In the genomic region with DNA sequence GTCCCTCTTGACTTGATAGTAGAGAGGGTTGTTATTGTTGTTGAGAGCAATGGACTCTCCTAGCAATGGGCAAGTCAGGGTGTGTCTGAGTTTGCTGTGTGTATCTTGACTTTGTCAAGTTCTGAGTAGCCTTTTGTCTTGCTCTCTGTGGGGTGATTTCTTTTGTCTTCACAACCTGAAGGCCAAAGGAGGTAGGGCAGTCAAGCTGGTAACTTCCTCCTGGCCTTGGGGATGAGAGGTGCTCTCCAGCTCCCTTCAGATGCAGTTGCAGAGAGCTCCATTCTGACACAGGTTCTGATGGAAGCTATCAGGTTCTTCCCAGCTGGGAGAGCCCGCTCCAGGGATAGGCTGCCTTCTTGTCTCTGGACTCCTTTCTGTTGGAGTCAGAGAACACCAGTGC, we compare ENCODE assay signal across 4 mouse cellular contexts. TPM values are rescaled to one million over a fixed set of nuclear protein-coding genes. Genes with fewer than 3 reads are reported as not detected.
DNase-seq lines count a peak whose midpoint lies in the region.
"Not testable (repeated sequence)": the region's sequence is repeated elsewhere in the genome, so short reads cannot be mapped to it uniquely, and the experiment has no call there.

No protein-coding gene starts in this region.

- not testable (repeated sequence) for H3K4me1 ChIP-seq in ES-E14 (ENCODE audit: control insufficient read depth in 2 of 2, insufficient read depth in 2 of 2, low read length in 2 of 2, poor library complexity in 1 of 2)

- not testable (repeated sequence) for H3K36me3 ChIP-seq in ES-E14 (ENCODE audit: control insufficient read depth, insufficient read depth, low read length, poor library complexity, severe bottlenecking)

- not testable (repeated sequence) for H3K27ac ChIP-seq in ES-E14 (ENCODE audit: insufficient read depth, low read depth, low read length, poor library complexity, severe bottlenecking)

- not testable (repeated sequence) for H3K9me3 ChIP-seq in ES-E14 (ENCODE audit: control insufficient read depth, insufficient read depth, low read depth, low read length)

- in situ Hi-C loops in ES-E14 (cut with MboI; ENCODE audit: low sequenced_read_pairs in 2 of 2, unreplicated experiment in 2 of 2), result not testable (repeated sequence)

- not testable (repeated sequence) for H3K9ac ChIP-seq in ES-E14 (ENCODE audit: insufficient read depth, low read depth, low read length, poor library complexity, severe bottlenecking)

- peak; percentile 68 for DNase-seq in ES-CJ7 (ENCODE audit: low read depth, low spot score)
- DNase-seq in ES-E14 (ENCODE audit: low read depth, low spot score), result peak; percentile 24
- peak; percentile 87 for DNase-seq in R1 (ENCODE audit: low read depth, low spot score)
- DNase-seq in ZHBTc4 (ENCODE audit: low read depth, low spot score), result peak; percentile 78

- not testable (repeated sequence) for H3K4me3 ChIP-seq in ES-E14 (ENCODE audit: insufficient read depth in 1 of 2, low read depth in 1 of 2, low read length in 2 of 2, poor library complexity in 1 of 2, severe bottlenecking in 1 of 2)

RNA-seq across cellular contexts. Expression of gene Erap1, which starts 37.6 kb away (rescaled TPM):
- total RNA-seq in ES-E14 (2012; rRNA removed), result 8.2 and 11.3 TPM in 2 replicates

Comparison
In these comparisons a context has a peak if more than half of its experiments do, and no peak if none do; other contexts are left out.
1. DNase-seq: peak in every context shown above with its lines; median percentile 87 in R1; 78 in ZHBTc4; 68 in ES-CJ7; 24 in ES-E14.